18 mouse cellular contexts compared by ENCODE assay signal in genomic region chr9:64088346-64088745, GRCm38 (mm10). TPM values are rescaled to one million over a fixed set of nuclear protein-coding genes. Genes with fewer than 3 reads are reported as not detected.
DNase-seq lines count a peak whose midpoint lies in the region; ATAC-seq lines count a peak whose summit lies in the region.
"Had no signal": no experiment of that assay in that cellular context is flagged by ENCODE, and none has a peak within 500 bp of the region (broad histone marks: within the 10 kb centered on the region; RNA-seq: fewer than 3 reads in every experiment).

No protein-coding gene starts in this region.

- H3K9ac ChIP-seq in heart, embryonic 15.5 days = no peak overlapping the region
- H3K9ac ChIP-seq in liver, embryonic 12.5 days = no peak overlapping the region
- H3K9ac ChIP-seq: midbrain, embryonic 15.5 days had no signal

- peaks cover 53% of the 10 kb centered on the region for H3K4me1 ChIP-seq in heart, embryonic 15.5 days (replicated peaks)
- peaks cover 55% of the 10 kb centered on the region for H3K4me1 ChIP-seq in liver, embryonic 12.5 days

- no peak for ATAC-seq in heart, embryonic 15.5 days (replicated peaks; ENCODE audit: insufficient number of reproducible peaks, insufficient read depth, low FRiP score, low read depth)
- no peak for ATAC-seq in liver, embryonic 12.5 days
- ATAC-seq: CD4-positive, CD25-positive, alpha-beta regulatory T cell, adult 4 months; forebrain, embryonic 14.5 days; midbrain, embryonic 15.5 days had no signal

- H3K4me3 ChIP-seq in heart, embryonic 15.5 days = no peak overlapping the region
- H3K4me3 ChIP-seq in liver, embryonic 12.5 days = no peak overlapping the region
- H3K4me3 ChIP-seq: midbrain, embryonic 15.5 days had no signal

- H3K27me3 ChIP-seq in heart, embryonic 15.5 days = no peaks in the 10 kb centered on the region
- H3K27me3 ChIP-seq in liver, embryonic 12.5 days (replicated peaks) = no peaks in the 10 kb centered on the region

- peak overlapping the region; percentile 69; the same call in 1 of the 2 replicates for H3K27ac ChIP-seq in heart, embryonic 15.5 days
- peak overlapping the region; percentile 24 for H3K27ac ChIP-seq in liver, embryonic 12.5 days
- H3K27ac ChIP-seq: midbrain, embryonic 15.5 days had no signal

- H3K9me3 ChIP-seq in heart, embryonic 15.5 days (replicated peaks) = no peaks in the 10 kb centered on the region
- no peaks in the 10 kb centered on the region for H3K9me3 ChIP-seq in liver, embryonic 12.5 days (replicated peaks)
- H3K9me3 ChIP-seq: midbrain, embryonic 15.5 days had no signal

- H3K36me3 ChIP-seq in heart, embryonic 15.5 days = no peaks in the 10 kb centered on the region
- H3K36me3 ChIP-seq in liver, embryonic 12.5 days = 0 out of 2 replicates have a peak, but pooled peaks cover 9% of the 10 kb centered on the region
- H3K36me3 ChIP-seq: midbrain, embryonic 15.5 days had no signal

- no peak for DNase-seq in heart, postnatal 4 days
- DNase-seq in lung, postnatal 36 days = peak; percentile 41
- DNase-seq in lung, postnatal 4 days = no peak
- DNase-seq in ovary, postnatal 14 days (ENCODE audit: low spot score) = no peak
- no peak for DNase-seq in embryo, embryonic 9.5 days (ENCODE audit: extremely low spot score)
- DNase-seq: cerebellum, adult 9-10 months had no signal

- WGBS in heart, embryonic 15.5 days = 85% methylated on average over 7 of the region's 7 CpGs
- 83% methylated on average over 7 of the region's 7 CpGs for WGBS in liver, embryonic 12.5 days (ENCODE audit: insufficient replicate concordance)

- no peak overlapping the region for H3K4me2 ChIP-seq in heart, embryonic 15.5 days
- H3K4me2 ChIP-seq in liver, embryonic 12.5 days = no peak overlapping the region
- H3K4me2 ChIP-seq: midbrain, embryonic 15.5 days had no signal

RNA-seq across cellular contexts. Expression of gene Lctl, which starts 28.6 kb away (rescaled TPM):
- polyA plus RNA-seq in heart, embryonic 15.5 days (2015; fragmentation: Nextera tagmentation; extraction: Ambion mirVana) = 0.13 TPM in 1 of 2 replicates, not detected in the other
- under 1 TPM; 0.67 to 0.68 TPM for total RNA-seq in heart, postnatal 4 days (2021)
- not detected in 2 replicates for polyA plus RNA-seq in liver, embryonic 12.5 days (2016; fragmentation: Nextera tagmentation; extraction: Ambion mirVana)
- total RNA-seq: heart, adult 18-20 months; layer of hippocampus, adult 18-20 months; left cerebral cortex, adult 18-20 months; megakaryocyte progenitor cell, adult 5-6 weeks had no signal
- polyA plus RNA-seq: CD4-positive, CD25-positive, alpha-beta regulatory T cell, adult 4 months; forebrain, embryonic 14.5 days; hindbrain, embryonic 16.5 days; limb, embryonic 11.5 days; midbrain, embryonic 15.5 days; spleen, adult 2 months had no signal
